Mouse (Mus musculus): Measurements from ENCODE around the gene Gm9.

GRCm38 (mm10) chrX:37191105-37191743, 19.6 kb downstream of the Gm9 start, which contains the start of the genes Ndufa1 and Rnf113a1:
- TF ChIP-seq CTCF (IDR thresholded peaks at IDR 0.05; ENCODE audit: low read depth) (no peak), EP300 (IDR thresholded peaks at IDR 0.05; ENCODE audit: low read depth) (no peak)
